Mouse (Mus musculus): ENCODE measurements at regions not wholly inside any gene's neighbourhood (a gene's known extent, or its start where the extent isn't known, plus 50 kb on each side); places are given as distances from the start of the nearest gene placed in this dataset.
"Not testable (repeated sequence)": the region's sequence is repeated elsewhere in the genome, so short reads cannot be mapped to it uniquely, and the experiment has no call there.

- DNase-seq (ENCODE audit: low read depth, low spot score): peak; percentile 3
These were observed 66.6 kb downstream of the 1700129C05Rik start for GRCm38 (mm10) chr14:59075845-59076745.

- no peak for DNase-seq (ENCODE audit: low read depth, low spot score)
These were observed 70.2 kb downstream of the 1700129C05Rik start for GRCm38 (mm10) chr14:59072323-59073039.

- no peak for DNase-seq (ENCODE audit: low read depth, low spot score)
These were observed 72.6 kb downstream of the 1700129C05Rik start for GRCm38 (mm10) chr14:59070056-59070455.

GRCm38 (mm10) chr14:59066456-59067220, 76.1 kb downstream of the 1700129C05Rik start:
- DNase-seq (ENCODE audit: low read depth, low spot score): peak; percentile 80

GRCm38 (mm10) chr14:59063221-59063620, 79.5 kb downstream of the 1700129C05Rik start:
- no peak for DNase-seq (ENCODE audit: low read depth, low spot score)

GRCm38 (mm10) chr14:59056832-59057231, 85.9 kb downstream of the 1700129C05Rik start:
- no peak for DNase-seq (ENCODE audit: low read depth, low spot score)

- peak; percentile 14 for DNase-seq (ENCODE audit: low read depth, low spot score)
These were observed 87.4 kb downstream of the 1700129C05Rik start for GRCm38 (mm10) chr14:59055283-59055682.

- DNase-seq (ENCODE audit: low read depth, low spot score): no peak
These were observed 90.3 kb downstream of the 1700129C05Rik start for GRCm38 (mm10) chr14:59052421-59052820.

GRCm38 (mm10) chr14:59051478-59051879, 91.2 kb downstream of the 1700129C05Rik start:
- DNase-seq (ENCODE audit: low read depth, low spot score): peak; percentile 18

GRCm38 (mm10) chr14:59045687-59046086, 97.0 kb downstream of the 1700129C05Rik start:
- DNase-seq (ENCODE audit: low read depth, low spot score): no peak

GRCm38 (mm10) chr14:59045235-59045634, 97.5 kb downstream of the 1700129C05Rik start:
- DNase-seq (ENCODE audit: low read depth, low spot score): no peak

- DNase-seq (ENCODE audit: low read depth, low spot score): peak; percentile 36
These were observed 100.5 kb downstream of the 1700129C05Rik start for GRCm38 (mm10) chr14:59042152-59042551.

GRCm38 (mm10) chr14:59025757-59026156, 116.9 kb downstream of the 1700129C05Rik start:
- DNase-seq (ENCODE audit: low read depth, low spot score): not testable (repeated sequence)

- DNase-seq (ENCODE audit: low read depth, low spot score): no peak
These were observed 133.2 kb downstream of the 1700129C05Rik start for GRCm38 (mm10) chr14:59009534-59009933.

- DNase-seq (ENCODE audit: low read depth, low spot score): peak; percentile 2
These were observed 143.5 kb downstream of the 1700129C05Rik start for GRCm38 (mm10) chr14:58999106-58999778.

GRCm38 (mm10) chr14:58994994-58995393, 147.7 kb downstream of the 1700129C05Rik start:
- DNase-seq (ENCODE audit: low read depth, low spot score): no peak

GRCm38 (mm10) chr14:58989644-58990217, 153.0 kb downstream of the 1700129C05Rik start:
- no peak for DNase-seq (ENCODE audit: low read depth, low spot score)

- peak; percentile 1 for DNase-seq (ENCODE audit: low read depth, low spot score)
These were observed 155.0 kb downstream of the 1700129C05Rik start for GRCm38 (mm10) chr14:58987688-58988087.

- peak; percentile 15 for DNase-seq (ENCODE audit: low read depth, low spot score)
These were observed 156.9 kb downstream of the 1700129C05Rik start for GRCm38 (mm10) chr14:58985838-58986237.

GRCm38 (mm10) chr14:58976791-58977190, 165.9 kb downstream of the 1700129C05Rik start:
- DNase-seq (ENCODE audit: low read depth, low spot score): no peak

GRCm38 (mm10) chr14:58969248-58969647, 173.4 kb downstream of the 1700129C05Rik start:
- no peak for DNase-seq (ENCODE audit: low read depth, low spot score)

Data from brain, adult 2 months (tissue).